Mouse (Mus musculus) neural tube, embryonic 11.5 days (tissue): Measurements from ENCODE around the gene Mtfp1. TPM values are rescaled to one million over a fixed set of nuclear protein-coding genes. Genes with fewer than 3 reads are reported as not detected.

ENCODE experiments used
- ATAC-seq: fragments of 200-750 bp; cut with Nextera tagmentation; 2 replicates; pipeline ENCODE4 v1.8.0; 2017; ENCODE audit warnings: moderate number of reproducible peaks, mild to moderate bottlenecking, moderate TSS enrichment, moderate library complexity; ENCODE audit not compliant: insufficient read depth, low FRiP score, low TSS enrichment
- DNase-seq: peaks from one replicate; pipeline ENCODE4 v3.0.0-alpha.2; 2015; ENCODE audit warnings: low spot score
- H3K27ac ChIP-seq: fragments of 300-500 bp; sonication (generic); 2 replicates; pipeline ENCODE4 v1.5.1; 2014; ENCODE audit warnings: low read depth, mild to moderate bottlenecking, low read length
- H3K27me3 ChIP-seq: fragments of 300-500 bp; sonication (generic); 2 replicates; pipeline ENCODE4 v1.6.1; 2014; ENCODE audit warnings: mild to moderate bottlenecking, low read length, mixed read lengths; ENCODE audit not compliant: control insufficient read depth, insufficient read depth
- H3K36me3 ChIP-seq: fragments of 300-500 bp; sonication (generic); 2 replicates; pipeline ENCODE4 v1.6.1; 2014; ENCODE audit warnings: mild to moderate bottlenecking, low read length, moderate library complexity, mixed read lengths; ENCODE audit not compliant: control insufficient read depth, insufficient read depth
- H3K4me1 ChIP-seq: fragments of 300-500 bp; sonication (generic); 2 replicates; pipeline ENCODE4 v1.6.1; 2014; ENCODE audit warnings: low read length, mixed read lengths; ENCODE audit not compliant: control insufficient read depth, insufficient read depth
- H3K4me2 ChIP-seq: fragments of 300-500 bp; sonication (generic); 2 replicates; pipeline ENCODE4 v1.6.1; 2014; ENCODE audit warnings: low read depth, mild to moderate bottlenecking, moderate library complexity
- H3K4me3 ChIP-seq: fragments of 300-500 bp; sonication (generic); 2 replicates; pipeline ENCODE4 v1.5.1; 2014; ENCODE audit warnings: low read depth, low read length
- H3K9ac ChIP-seq: fragments of 300-500 bp; sonication (generic); 2 replicates; pipeline ENCODE4 v1.6.1; 2014; ENCODE audit warnings: mild to moderate bottlenecking, low read length
- H3K9me3 ChIP-seq: fragments of 300-500 bp; sonication (generic); 2 replicates; pipeline ENCODE4 v1.6.1; 2016; ENCODE audit warnings: low read length; ENCODE audit not compliant: control insufficient read depth
- WGBS: fragments of 180-500 bp; shearing (Covaris S2); extraction: QIAGEN DNeasy Blood & Tissue Kit; methylation state at CpG from one replicate; pipeline ENCODE4 v1.1.7; 2014; 5-methylcytosine and 5-hydroxymethylcytosine counted together
- polyA plus RNA-seq: library from polyadenylated mRNA; unstranded; fragments of >200 nt; fragmentation: Nextera tagmentation; extraction: Ambion mirVana; gene quantifications from 2 replicates; pipeline ENCODE4 v1.2.1, GENCODE M21; 2014

The Mtfp1 gene
- polyA plus RNA-seq, 1 experiment from 2014 or later: 6.7 TPM

- Histone ChIP-seq H3K36me3 (peaks cover 2% of the 10 kb centered on the region; the same call in 1 of the 2 replicates), H3K4me3 (peak overlapping the region; percentile 43), H3K4me2 (peak overlapping the region; percentile 85), H3K27ac (peak overlapping the region; percentile 81), H3K9me3 (no peaks in the 10 kb centered on the region), H3K27me3 (no peaks in the 10 kb centered on the region), H3K9ac (peak overlapping the region; percentile 79), H3K4me1 (peaks cover 13% of the 10 kb centered on the region)
- DNase-seq (peak; percentile 99), ATAC-seq (peak; percentile 96)
- WGBS: 5% methylated on average over 45 of the region's 45 CpGs
Measured at GRCm38 (mm10) chr11:4096054-4096984, 1.1 kb upstream of the Mtfp1 start.

DNA sequence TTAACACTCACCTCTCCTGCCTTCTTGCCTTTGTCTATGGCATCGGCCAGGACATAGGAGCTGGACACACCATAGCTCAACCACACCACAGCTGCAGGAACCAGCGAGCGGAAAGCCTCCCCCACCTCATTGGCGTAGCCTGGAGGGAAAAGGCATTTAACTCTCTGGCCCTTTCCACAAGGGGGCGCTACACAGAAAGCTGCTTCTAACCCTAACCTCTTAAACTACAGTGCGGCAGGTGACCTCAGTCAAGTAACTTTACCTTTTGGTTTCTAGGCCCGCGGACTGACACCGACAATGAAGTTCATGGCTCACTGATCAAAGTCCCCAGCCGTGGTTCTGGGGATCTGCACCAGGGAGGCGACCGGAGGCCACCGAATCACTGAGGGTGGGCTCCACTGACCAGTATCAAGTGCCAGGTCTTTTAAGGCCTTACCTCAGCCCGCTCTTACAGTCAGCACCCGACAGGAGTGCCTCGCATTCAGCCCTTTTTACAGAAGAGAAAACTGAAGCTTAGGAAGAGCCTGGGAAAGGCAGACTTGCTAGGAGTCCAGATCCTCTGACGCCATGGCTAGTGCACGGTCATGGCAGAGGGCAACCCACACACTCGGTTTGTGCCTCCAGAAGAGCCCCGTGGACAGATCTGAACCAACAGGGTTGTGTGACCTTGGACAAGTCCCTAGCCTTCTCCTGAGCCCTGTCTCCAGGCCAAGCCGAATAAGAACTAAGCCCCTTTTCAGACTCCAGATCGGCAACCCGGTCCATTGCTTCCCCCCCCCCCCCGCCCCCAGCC, 671 bp downstream of the Mtfp1 start:
- Histone ChIP-seq H3K27me3 (no peaks in the 10 kb centered on the region), H3K4me1 (peaks cover 13% of the 10 kb centered on the region), H3K9ac (peak overlapping the region; percentile 42), H3K36me3 (peaks cover 2% of the 10 kb centered on the region; the same call in 1 of the 2 replicates), H3K9me3 (no peaks in the 10 kb centered on the region), H3K27ac (no peak overlapping the region), H3K4me2 (peak overlapping the region; percentile 85), H3K4me3 (peak overlapping the region; percentile 52)
- 10% methylated on average over 23 of the region's 24 CpGs for WGBS
- peak; percentile 58 for DNase-seq
- no peak for ATAC-seq

- peaks cover 13% of the 10 kb centered on the region for H3K4me1 ChIP-seq
- 88% methylated on average over 18 of the region's 18 CpGs for WGBS
- H3K9me3 ChIP-seq: no peaks in the 10 kb centered on the region
- no peak overlapping the region for H3K4me2 ChIP-seq
- H3K36me3 ChIP-seq: peaks cover 2% of the 10 kb centered on the region; the same call in 1 of the 2 replicates
- H3K9ac ChIP-seq: no peak overlapping the region
- no peaks in the 10 kb centered on the region for H3K27me3 ChIP-seq
- no peak overlapping the region for H3K4me3 ChIP-seq
- no peak overlapping the region for H3K27ac ChIP-seq
- no peak for DNase-seq
- no peak for ATAC-seq
Measured at GRCm38 (mm10) chr11:4093459-4094377, 1.5 kb downstream of the Mtfp1 start.

DNA sequence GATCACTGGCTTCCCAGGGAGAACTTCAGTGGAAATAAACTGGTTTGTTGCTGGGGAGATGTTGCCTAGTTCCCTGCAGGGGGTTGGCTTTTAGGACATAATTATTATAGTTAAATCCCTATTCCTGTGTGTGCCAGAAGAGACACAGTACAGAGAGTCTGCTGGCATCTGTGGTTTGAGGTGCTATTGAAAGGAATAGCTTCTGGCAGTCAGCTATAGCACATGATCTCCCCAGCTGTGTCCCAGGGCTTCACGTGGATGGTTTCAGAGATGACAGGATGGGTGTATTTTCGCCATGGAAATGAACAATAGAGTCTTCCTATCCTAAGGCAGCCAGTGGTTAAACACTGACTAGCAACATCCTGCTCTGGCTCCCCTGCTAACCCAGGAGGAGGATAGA, 8.0 kb downstream of the Mtfp1 start:
- ATAC-seq (no peak), DNase-seq (no peak)
- Histone ChIP-seq H3K4me1 (no peaks in the 10 kb centered on the region), H3K9ac (no peak overlapping the region), H3K4me3 (no peak overlapping the region), H3K36me3 (peaks cover 2% of the 10 kb centered on the region; the same call in 1 of the 2 replicates), H3K27me3 (no peaks in the 10 kb centered on the region), H3K9me3 (no peaks in the 10 kb centered on the region), H3K27ac (no peak overlapping the region), H3K4me2 (no peak overlapping the region)
- WGBS: 61% methylated on average over 2 of the region's 2 CpGs

- H3K9me3 ChIP-seq: no peaks in the 10 kb centered on the region
Measured at GRCm38 (mm10) chr11:4086246-4086645, 9.0 kb downstream of the Mtfp1 start.

DNA sequence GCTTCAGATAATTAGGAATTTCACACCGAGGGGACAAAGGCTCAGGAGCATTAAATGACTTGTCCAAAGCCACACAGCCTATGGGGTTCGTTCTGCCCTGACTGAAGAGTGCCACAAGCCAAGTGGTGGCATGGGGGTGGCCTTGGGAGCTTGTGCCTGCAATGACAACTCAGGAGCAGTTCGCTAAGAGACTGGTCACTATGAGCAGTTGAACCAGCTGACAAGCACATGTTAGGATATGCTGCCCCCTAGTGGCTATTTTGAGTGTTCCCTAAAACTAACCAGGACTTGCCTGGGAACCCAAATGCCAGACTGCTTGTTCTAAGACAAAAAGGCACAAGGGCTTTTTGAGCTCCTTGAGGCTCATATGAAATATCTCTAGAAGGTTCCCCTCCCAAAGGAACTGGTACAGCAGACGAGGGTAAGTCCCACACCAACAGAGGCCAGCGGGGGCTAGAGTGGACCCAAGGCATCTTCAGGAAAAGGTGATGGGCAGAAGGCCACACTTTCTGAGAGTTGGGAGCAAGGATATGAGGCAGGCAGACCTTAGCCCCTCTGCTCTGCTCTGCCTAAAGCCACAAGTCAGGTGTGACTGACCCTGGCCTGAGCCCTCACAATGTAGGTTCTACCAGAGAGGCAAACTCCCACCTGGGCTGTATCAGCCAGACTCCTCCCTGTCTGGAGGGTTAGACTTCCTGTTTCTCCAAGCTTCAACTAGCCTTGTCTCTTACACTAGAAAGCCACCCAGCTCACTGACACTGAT, 11.7 kb downstream of the Mtfp1 start:
- no peaks in the 10 kb centered on the region for H3K36me3 ChIP-seq
- no peaks in the 10 kb centered on the region for H3K9me3 ChIP-seq
- DNase-seq (peak; percentile 50), ATAC-seq (no peak)
- H3K4me2 ChIP-seq: no peak overlapping the region
- H3K27ac ChIP-seq: no peak overlapping the region
- WGBS: 32% methylated on average over 5 of the region's 5 CpGs
- no peaks in the 10 kb centered on the region for H3K27me3 ChIP-seq
- H3K4me3 ChIP-seq: no peak overlapping the region
- H3K4me1 ChIP-seq: no peaks in the 10 kb centered on the region
- H3K9ac ChIP-seq: no peak overlapping the region

More at GRCm38 (mm10) chr11:4086246-4086645, 9.0 kb downstream of the Mtfp1 start:
- Histone ChIP-seq H3K27ac (no peak overlapping the region), H3K27me3 (no peaks in the 10 kb centered on the region), H3K9ac (no peak overlapping the region), H3K4me3 (no peak overlapping the region), H3K36me3 (no peaks in the 10 kb centered on the region; the same call in 1 of the 2 replicates), H3K4me2 (no peak overlapping the region), H3K4me1 (no peaks in the 10 kb centered on the region)
- no peak for DNase-seq
- WGBS: 81% methylated on average over 1 of the region's 1 CpGs
- no peak for ATAC-seq

GRCm38 (mm10) chr11:4080219-4080618, 15.0 kb downstream of the Mtfp1 start:
- Histone ChIP-seq H3K4me2 (no peak overlapping the region), H3K4me1 (no peaks in the 10 kb centered on the region), H3K27ac (no peak overlapping the region), H3K27me3 (no peaks in the 10 kb centered on the region), H3K9me3 (no peaks in the 10 kb centered on the region), H3K36me3 (no peaks in the 10 kb centered on the region), H3K4me3 (no peak overlapping the region), H3K9ac (no peak overlapping the region)
- WGBS: 12% methylated on average over 4 of the region's 4 CpGs
- ATAC-seq: no peak
- peak; percentile 68 for DNase-seq
